ENCODE assay signal across 39 mouse cellular contexts in genomic region chr13:3995042-3995441, GRCm38 (mm10). TPM values are rescaled to one million over a fixed set of nuclear protein-coding genes. Genes with fewer than 3 reads are reported as not detected.
DNase-seq lines count a peak whose midpoint lies in the region; ATAC-seq and TF ChIP-seq lines count a peak whose summit lies in the region.
"Had no signal": no experiment of that assay in that cellular context is flagged by ENCODE, and none has a peak within 500 bp of the region (broad histone marks: within the 10 kb centered on the region; RNA-seq: fewer than 3 reads in every experiment).

No protein-coding gene starts in this region.

- no peaks in the 10 kb centered on the region for H3K36me3 ChIP-seq in liver, embryonic 14.5 days (replicated peaks; ENCODE audit: control insufficient read depth, insufficient read depth, low read depth)
- no peaks in the 10 kb centered on the region for H3K36me3 ChIP-seq in liver, embryonic 11.5 days (ENCODE audit: control insufficient read depth, insufficient read depth, low read length)
- H3K36me3 ChIP-seq in CH12.LX (replicated peaks in 1 of 2; ENCODE audit: control insufficient read depth in 1 of 2, insufficient read depth in 1 of 2, low read length in 1 of 2) (no peaks in the 10 kb centered on the region), MEL (ENCODE audit: control insufficient read depth in 1 of 2, insufficient read depth in 2 of 2, low read length in 2 of 2) (no peaks in the 10 kb centered on the region)
- H3K36me3 ChIP-seq in liver, postnatal 0 days (replicated peaks; ENCODE audit: insufficient read depth, low read length): no peaks in the 10 kb centered on the region
- no peaks in the 10 kb centered on the region for H3K36me3 ChIP-seq in forebrain, embryonic 15.5 days
- H3K36me3 ChIP-seq: embryonic facial prominence, embryonic 12.5 days; G1E; hindbrain, embryonic 12.5 days; intestine, embryonic 15.5 days; midbrain, embryonic 15.5 days had no signal

- no peak for TF ChIP-seq POLR2A in CH12.LX (IDR thresholded peaks at IDR 0.05; ENCODE audit: low read depth, low read length)
- TF ChIP-seq POLR2A in MEL (IDR thresholded peaks at IDR 0.05; ENCODE audit: control insufficient read depth in 1 of 2, insufficient read depth in 1 of 2, low read depth in 1 of 2, low read length in 2 of 2, poor library complexity in 1 of 2): no peak

- no peak overlapping the region for H3K4me2 ChIP-seq in liver, embryonic 14.5 days (ENCODE audit: low read depth)
- no peak overlapping the region for H3K4me2 ChIP-seq in liver, embryonic 11.5 days
- no peak overlapping the region for H3K4me2 ChIP-seq in CH12.LX (ENCODE audit: insufficient read depth, low read depth, poor library complexity, severe bottlenecking)
- H3K4me2 ChIP-seq in liver, postnatal 0 days (ENCODE audit: low read depth, low read length): no peak overlapping the region
- H3K4me2 ChIP-seq in forebrain, embryonic 15.5 days (replicated peaks): no peak overlapping the region
- H3K4me2 ChIP-seq: embryonic facial prominence, embryonic 12.5 days; heart, embryonic 11.5 days; hindbrain, embryonic 12.5 days; intestine, embryonic 15.5 days; midbrain, embryonic 15.5 days had no signal

- H3K4me1 ChIP-seq in liver, embryonic 14.5 days (replicated peaks; ENCODE audit: control insufficient read depth in 2 of 2, insufficient read depth in 2 of 2, low read length in 1 of 2): no peaks in the 10 kb centered on the region
- H3K4me1 ChIP-seq in liver, embryonic 11.5 days (replicated peaks; ENCODE audit: control insufficient read depth, insufficient read depth, low read length): no peaks in the 10 kb centered on the region
- H3K4me1 ChIP-seq in CH12.LX (ENCODE audit: control insufficient read depth in 1 of 2, insufficient read depth in 2 of 2) (no peaks in the 10 kb centered on the region), MEL (ENCODE audit: control insufficient read depth in 1 of 2, insufficient read depth in 2 of 2, low read length in 2 of 2) (no peaks in the 10 kb centered on the region)
- no peaks in the 10 kb centered on the region for H3K4me1 ChIP-seq in liver, postnatal 0 days (ENCODE audit: insufficient read depth)
- no peaks in the 10 kb centered on the region for H3K4me1 ChIP-seq in forebrain, embryonic 15.5 days
- H3K4me1 ChIP-seq: embryonic facial prominence, embryonic 12.5 days; hindbrain, embryonic 12.5 days; intestine, embryonic 15.5 days; midbrain, embryonic 15.5 days had no signal

- 62% methylated on average over 7 of the region's 7 CpGs for WGBS in liver, embryonic 14.5 days (ENCODE audit: insufficient replicate concordance)
- 82% methylated on average over 7 of the region's 7 CpGs for WGBS in liver, embryonic 11.5 days
- 72% methylated on average over 7 of the region's 7 CpGs for WGBS in liver, postnatal 0 days (ENCODE audit: insufficient replicate concordance)
- WGBS in forebrain, embryonic 15.5 days: 87% methylated on average over 7 of the region's 7 CpGs

- dilution Hi-C loops in CH12.LX (cut with MboI; ENCODE audit: extremely low pct_ligation_motif_present, extremely low pct_unique_long_range_greater_than_20kb, low sequenced_read_pairs): no loop called here

- H3K27ac ChIP-seq in liver, embryonic 14.5 days: no peak overlapping the region
- no peak overlapping the region for H3K27ac ChIP-seq in liver, embryonic 11.5 days (ENCODE audit: low read depth, low read length)
- H3K27ac ChIP-seq in CH12.LX (ENCODE audit: insufficient read depth, low read depth) (no peak overlapping the region), MEL (ENCODE audit: control insufficient read depth, low read depth, low read length) (no peak overlapping the region)
- H3K27ac ChIP-seq in liver, postnatal 0 days (ENCODE audit: low read depth): no peak overlapping the region
- H3K27ac ChIP-seq in forebrain, embryonic 15.5 days (replicated peaks): no peak overlapping the region
- H3K27ac ChIP-seq: embryonic facial prominence, embryonic 12.5 days; gastrocnemius, adult 2 months; hindbrain, embryonic 12.5 days; hindbrain, postnatal 0 days; intestine, embryonic 15.5 days; macrophage; midbrain, embryonic 15.5 days; stomach, postnatal 0 days had no signal

- no peaks in the 10 kb centered on the region for H3K27me3 ChIP-seq in liver, embryonic 14.5 days (ENCODE audit: control insufficient read depth, insufficient read depth, low read length)
- H3K27me3 ChIP-seq in liver, embryonic 11.5 days (replicated peaks; ENCODE audit: control insufficient read depth, insufficient read depth, low read length): no peaks in the 10 kb centered on the region
- H3K27me3 ChIP-seq in CH12.LX (replicated peaks) (no peaks in the 10 kb centered on the region), MEL (ENCODE audit: control insufficient read depth in 1 of 2, insufficient read depth in 2 of 2, low read length in 2 of 2) (peaks cover 0 to 3% of the 10 kb centered on the region in 2 experiments; a peak in 1 of 4 replicates)
- H3K27me3 ChIP-seq in liver, postnatal 0 days (ENCODE audit: insufficient read depth, low read length): no peaks in the 10 kb centered on the region
- no peaks in the 10 kb centered on the region for H3K27me3 ChIP-seq in forebrain, embryonic 15.5 days
- H3K27me3 ChIP-seq: embryonic facial prominence, embryonic 12.5 days; hindbrain, embryonic 12.5 days; intestine, embryonic 15.5 days; midbrain, embryonic 15.5 days had no signal

- TF ChIP-seq CTCF in liver, embryonic 14.5 days (IDR thresholded peaks at IDR 0.05; ENCODE audit: low read depth): peak; percentile 44
- TF ChIP-seq CTCF in CH12.LX (conservative IDR thresholded peaks at IDR 0.05 in 1 of 2, IDR thresholded peaks at IDR 0.05 in 1 of 2; ENCODE audit: low read depth in 2 of 2, low read length in 2 of 2) (peak; percentile 11 to 28; a peak in 1 of 4 replicates), MEL (IDR thresholded peaks at IDR 0.05 in 2 of 3, conservative IDR thresholded peaks at IDR 0.05 in 1 of 3; ENCODE audit: control insufficient read depth in 1 of 3, insufficient read depth in 1 of 3, low read depth in 2 of 3, low read length in 3 of 3, poor library complexity in 1 of 3, severe bottlenecking in 1 of 3) (peak; percentile 14 to 40 (median 24); a peak in 4 of 6 replicates)
- TF ChIP-seq CTCF in liver, postnatal 0 days (IDR thresholded peaks at IDR 0.05; ENCODE audit: low read depth): peak; percentile 31

- TF ChIP-seq EP300 in liver, embryonic 14.5 days (IDR thresholded peaks at IDR 0.05; ENCODE audit: low read depth): no peak
- no peak for TF ChIP-seq EP300 in CH12.LX (IDR thresholded peaks at IDR 0.05; ENCODE audit: low read length)
- TF ChIP-seq EP300 in MEL (IDR thresholded peaks at IDR 0.05; ENCODE audit: low read depth in 1 of 2, low read length in 2 of 2): no peak
- TF ChIP-seq EP300 in liver, postnatal 0 days (IDR thresholded peaks at IDR 0.05; ENCODE audit: low read depth): no peak

- TF ChIP-seq RAD21 in CH12.LX (IDR thresholded peaks at IDR 0.05; ENCODE audit: low read depth, low read length): no peak
- TF ChIP-seq RAD21 in MEL (IDR thresholded peaks at IDR 0.05; ENCODE audit: low read depth, low read length): no peak

- H3K9me3 ChIP-seq in liver, embryonic 14.5 days (ENCODE audit: control insufficient read depth, low read length): no peaks in the 10 kb centered on the region
- H3K9me3 ChIP-seq in liver, embryonic 11.5 days (ENCODE audit: control insufficient read depth, low read length): no peaks in the 10 kb centered on the region
- no peaks in the 10 kb centered on the region for H3K9me3 ChIP-seq in CH12.LX (replicated peaks; ENCODE audit: low read length)
- no peaks in the 10 kb centered on the region for H3K9me3 ChIP-seq in MEL (replicated peaks; ENCODE audit: insufficient read depth, low read length)
- no peaks in the 10 kb centered on the region for H3K9me3 ChIP-seq in liver, postnatal 0 days (ENCODE audit: low read length)
- no peaks in the 10 kb centered on the region for H3K9me3 ChIP-seq in forebrain, embryonic 15.5 days
- H3K9me3 ChIP-seq: embryonic facial prominence, embryonic 12.5 days; G1E; hindbrain, embryonic 12.5 days; intestine, embryonic 15.5 days; midbrain, embryonic 15.5 days had no signal

- no peak for DNase-seq in liver, embryonic 14.5 days (ENCODE audit: low read depth in 3 of 3, low spot score in 3 of 3)
- no peak for DNase-seq in liver, embryonic 11.5 days (ENCODE audit: low spot score)
- DNase-seq in CH12.LX (ENCODE audit: extremely low read depth): no peak
- DNase-seq in MEL (ENCODE audit: low read depth, low spot score): peak; percentile 24
- DNase-seq in liver, postnatal 0 days: no peak
- DNase-seq in retina, embryonic 14.5 days (ENCODE audit: low spot score): no peak
- DNase-seq: adrenal gland, adult 2 months; cerebellum, adult 8-10 months; embryo, embryonic 11 days; gastrocnemius, adult 2 months; gastrocnemius, postnatal 36 days; heart, adult 18-20 months; heart, postnatal 36 days; kidney, adult 2 months; left cerebral cortex, postnatal 4 days; right cerebral cortex, postnatal 4 days; thymus, postnatal 36 days had no signal

- in situ Hi-C loops in CH12.LX (cut with MboI; ENCODE audit: low pct_ligation_motif_present, low pct_unique_long_range_greater_than_20kb, low sequenced_read_pairs): no loop called here

- no peak overlapping the region for H3K9ac ChIP-seq in liver, embryonic 14.5 days (replicated peaks)
- H3K9ac ChIP-seq in liver, embryonic 11.5 days (ENCODE audit: low read depth, low read length): no peak overlapping the region
- H3K9ac ChIP-seq in CH12.LX (ENCODE audit: insufficient read depth, low read depth): no peak overlapping the region
- H3K9ac ChIP-seq in MEL (ENCODE audit: control insufficient read depth, low read depth, low read length, poor library complexity, severe bottlenecking): no peak overlapping the region
- no peak overlapping the region for H3K9ac ChIP-seq in liver, postnatal 0 days (replicated peaks)
- H3K9ac ChIP-seq in forebrain, embryonic 15.5 days (replicated peaks): no peak overlapping the region
- H3K9ac ChIP-seq: embryonic facial prominence, embryonic 12.5 days; hindbrain, embryonic 12.5 days; intestine, embryonic 15.5 days; midbrain, embryonic 15.5 days had no signal

- no peak overlapping the region for H3K4me3 ChIP-seq in liver, embryonic 14.5 days (ENCODE audit: insufficient read depth in 1 of 2, low read depth in 2 of 2, low read length in 2 of 2)
- H3K4me3 ChIP-seq in liver, embryonic 11.5 days (ENCODE audit: low read depth, low read length): no peak overlapping the region
- H3K4me3 ChIP-seq in CH12.LX (replicated peaks in 1 of 3; ENCODE audit: low read depth in 2 of 3, low read length in 2 of 3, poor library complexity in 1 of 3) (no peak overlapping the region), MEL (ENCODE audit: control insufficient read depth in 1 of 2, insufficient read depth in 1 of 2, low read depth in 2 of 2, low read length in 2 of 2) (no peak overlapping the region)
- no peak overlapping the region for H3K4me3 ChIP-seq in liver, postnatal 0 days (ENCODE audit: low read depth, low read length)
- no peak overlapping the region for H3K4me3 ChIP-seq in forebrain, embryonic 15.5 days
- H3K4me3 ChIP-seq: embryonic facial prominence, embryonic 12.5 days; gastrocnemius, adult 2 months; hindbrain, embryonic 12.5 days; intestine, embryonic 15.5 days; midbrain, embryonic 15.5 days had no signal

- ATAC-seq in liver, embryonic 14.5 days (ENCODE audit: insufficient read depth): no peak
- ATAC-seq in liver, embryonic 11.5 days (replicated peaks; ENCODE audit: low FRiP score): no peak
- ATAC-seq in liver, postnatal 0 days: no peak
- no peak for ATAC-seq in forebrain, embryonic 15.5 days (replicated peaks)
- ATAC-seq: activated CD4-positive, CD25-positive, alpha-beta regulatory T cell, adult 4 months; forebrain, embryonic 14.5 days; hindbrain, postnatal 0 days; intestine, embryonic 15.5 days; lung, postnatal 0 days; midbrain, embryonic 15.5 days had no signal

- H3K79me2 ChIP-seq in CH12.LX (replicated peaks; ENCODE audit: control insufficient read depth, extremely low read depth, insufficient read depth, poor library complexity, severe bottlenecking) (no peaks in the 10 kb centered on the region), MEL (ENCODE audit: control insufficient read depth, insufficient read depth, low read length, poor library complexity) (no peaks in the 10 kb centered on the region)

RNA-seq across cellular contexts. Expression of gene Ucn3, which starts 49.9 kb away (rescaled TPM):
- 0.03 TPM in 1 of 2 replicates, not detected in the other for polyA plus RNA-seq in liver, embryonic 14.5 days (2012; rRNA removed)
- not detected in 2 replicates for polyA plus RNA-seq in liver, embryonic 14.5 days (2014; fragmentation: Nextera tagmentation; extraction: Ambion mirVana)
- polyA plus RNA-seq in liver, embryonic 11.5 days (2014; fragmentation: Nextera tagmentation; extraction: Ambion mirVana): not detected in 2 replicates
- total RNA-seq in CH12.LX (2012; rRNA removed) (not detected in 2 replicates), CH12.LX (2014; rRNA removed) (not detected in 2 replicates), MEL (2012; rRNA removed) (not detected in 2 replicates)
- polyA plus RNA-seq in CH12.LX (2012; ENCODE audit: insufficient read length, low read depth) (not detected in 2 replicates), MEL (2012; ENCODE audit: insufficient read depth in 1 of 2, insufficient read length in 2 of 2, low read depth in 1 of 2, low replicate concordance in 2 of 2, missing spikeins in 1 of 2) (not detected)
- not detected in 2 replicates for polyA plus RNA-seq in liver, postnatal 0 days (2015; fragmentation: Nextera tagmentation; extraction: Ambion mirVana)
- 0.19 and 0.28 TPM in 2 replicates for polyA plus RNA-seq in forebrain, embryonic 15.5 days (2015; fragmentation: Nextera tagmentation; extraction: Ambion mirVana)
- total RNA-seq: adrenal gland, adult 2 months; gastrocnemius, adult 2 months; gastrocnemius, postnatal 36 days; heart, adult 18-20 months; heart, postnatal 36 days; hindbrain, postnatal 0 days; layer of hippocampus, adult 8-10 months; layer of hippocampus, postnatal 25 days had no signal
- polyA plus RNA-seq: activated CD4-positive, CD25-positive, alpha-beta regulatory T cell, adult 4 months; adrenal gland, adult 2 months; embryonic facial prominence, embryonic 12.5 days; forebrain, embryonic 14.5 days; frontal cortex, adult 2 months; G1E; heart, embryonic 11.5 days; heart, embryonic 16.5 days; hindbrain, embryonic 12.5 days; kidney, adult 2 months; kidney, embryonic 16.5 days; limb, embryonic 14.5 days; liver, embryonic 16.5 days; lung, postnatal 0 days; macrophage; midbrain, embryonic 15.5 days; neural tube, embryonic 11.5 days; spleen, adult 2 months; stomach, postnatal 0 days had no signal

RNA-seq across cellular contexts. Expression of gene Akr1c14, which starts 53.8 kb away (rescaled TPM):
- polyA plus RNA-seq in liver, embryonic 14.5 days (2012; rRNA removed): 0.32 and 0.56 TPM in 2 replicates
- 1.4 and 1.8 TPM in 2 replicates for polyA plus RNA-seq in liver, embryonic 14.5 days (2014; fragmentation: Nextera tagmentation; extraction: Ambion mirVana)
- polyA plus RNA-seq in liver, embryonic 11.5 days (2014; fragmentation: Nextera tagmentation; extraction: Ambion mirVana): 0.51 and 0.58 TPM in 2 replicates
- total RNA-seq in CH12.LX (2012; rRNA removed) (not detected in 2 replicates), CH12.LX (2014; rRNA removed) (not detected in 2 replicates), MEL (2012; rRNA removed) (not detected in 2 replicates)
- polyA plus RNA-seq in CH12.LX (2012; ENCODE audit: insufficient read length, low read depth) (not detected in 2 replicates), MEL (2012; ENCODE audit: insufficient read depth in 1 of 2, insufficient read length in 2 of 2, low read depth in 1 of 2, low replicate concordance in 2 of 2, missing spikeins in 1 of 2) (not detected)
- polyA plus RNA-seq in liver, postnatal 0 days (2015; fragmentation: Nextera tagmentation; extraction: Ambion mirVana): 35.1 and 41.2 TPM in 2 replicates
- polyA plus RNA-seq in forebrain, embryonic 15.5 days (2015; fragmentation: Nextera tagmentation; extraction: Ambion mirVana): 0.41 and 0.50 TPM in 2 replicates
- total RNA-seq: G1E had no signal
- polyA plus RNA-seq: activated CD4-positive, CD25-positive, alpha-beta regulatory T cell, adult 4 months; G1E; macrophage had no signal

Comparison
In these comparisons a context has a peak if more than half of its experiments do, and no peak if none do; other contexts are left out.
1. RNA of gene Akr1c14, which starts 53.8 kb away (polyA plus RNA-seq): 35.1 to 41.2 TPM in liver, postnatal 0 days; 0.32 to 1.8 TPM in liver, embryonic 14.5 days, 0.51 to 0.58 TPM in liver, embryonic 11.5 days, 0.41 to 0.50 TPM in forebrain, embryonic 15.5 days, not detected in CH12.LX and not detected in MEL; every median in the first group is over 10 times any median in the second.
2. Peak in every context shown above with its lines, with median percentiles within 50 percentile points of each other: CTCF ChIP-seq.